Mouse (Mus musculus): ENCODE data around the gene Syn3. TPM values are rescaled to one million over a fixed set of nuclear protein-coding genes. Genes with fewer than 3 reads are reported as not detected.
A peak's percentile ranks its signal among the peaks of the same experiment; 100 is the strongest.

Syn3 gene
- total RNA-seq, 2 experiments from 2014 or later: 0.23 to 0.43 TPM

GRCm38 (mm10) chr10:86367346-86367745 is 131.3 kb downstream of the Syn3 start:
- no peak for DNase-seq

- no peak for DNase-seq
Observed at GRCm38 (mm10) chr10:86365632-86366092, 133.0 kb downstream of the Syn3 start.

- no peak for DNase-seq
Observed at GRCm38 (mm10) chr10:86363669-86364309, 134.9 kb downstream of the Syn3 start.

DNA sequence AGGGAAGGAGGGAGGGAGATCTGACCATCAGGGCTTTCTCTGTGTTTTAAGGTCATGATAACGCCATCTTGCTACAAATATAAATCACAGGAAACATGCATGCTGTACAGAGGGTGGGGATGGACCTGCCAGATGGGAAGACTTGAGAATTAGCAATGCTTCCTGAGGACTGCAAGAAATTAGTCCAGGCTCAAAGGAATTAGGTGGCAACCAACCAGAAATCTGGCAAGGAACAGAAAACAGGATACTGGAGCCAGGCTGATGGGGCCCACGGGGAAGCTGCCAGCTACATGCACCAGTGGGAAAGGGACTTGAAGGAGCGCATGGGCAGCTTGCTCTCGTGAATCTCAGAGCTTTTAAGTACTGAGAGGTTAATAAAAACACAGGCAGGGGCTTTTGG is 139.0 kb downstream of the Syn3 start:
- DNase-seq: peak; percentile 32

- DNase-seq: no peak
Observed at GRCm38 (mm10) chr10:86359208-86359607, 139.5 kb downstream of the Syn3 start.

- DNase-seq: no peak
Observed at GRCm38 (mm10) chr10:86358307-86358975, 140.3 kb downstream of the Syn3 start.

- peak; percentile 4 for DNase-seq
Observed at GRCm38 (mm10) chr10:86356819-86357563, 141.7 kb downstream of the Syn3 start.

- no peak for DNase-seq
Observed at GRCm38 (mm10) chr10:86352521-86352920, 146.2 kb downstream of the Syn3 start.

- no peak for DNase-seq
Observed at GRCm38 (mm10) chr10:86351287-86351686, 147.4 kb downstream of the Syn3 start.

DNA sequence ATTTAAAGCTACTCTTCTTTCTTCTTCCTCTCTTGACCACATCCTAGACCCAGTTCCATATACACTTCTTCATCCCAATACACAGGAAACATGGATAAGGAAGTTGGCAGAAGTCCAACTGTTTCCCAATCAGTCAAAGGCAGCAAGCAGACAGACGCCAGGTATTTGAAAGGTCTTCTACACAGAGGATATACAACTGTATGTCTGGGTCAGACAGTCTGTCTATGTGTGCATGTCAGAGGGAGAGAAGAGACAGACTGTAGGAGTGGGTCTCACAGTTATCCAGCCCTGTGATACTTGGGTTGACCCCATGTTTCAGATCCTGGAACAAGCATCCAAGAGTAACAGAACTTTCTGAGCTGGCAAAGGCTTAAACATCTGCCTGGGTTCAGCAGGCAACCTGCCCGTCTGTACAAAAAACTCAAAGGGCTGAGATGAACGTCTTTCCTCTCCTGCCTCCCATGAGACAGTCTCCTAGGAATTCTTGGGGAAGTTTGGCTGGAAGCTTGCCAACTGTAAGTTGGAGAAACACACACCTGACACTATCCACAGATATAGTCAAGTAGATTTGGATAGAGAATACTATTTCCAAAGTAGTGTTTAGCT is 152.4 kb downstream of the Syn3 start:
- no peak for DNase-seq

DNA sequence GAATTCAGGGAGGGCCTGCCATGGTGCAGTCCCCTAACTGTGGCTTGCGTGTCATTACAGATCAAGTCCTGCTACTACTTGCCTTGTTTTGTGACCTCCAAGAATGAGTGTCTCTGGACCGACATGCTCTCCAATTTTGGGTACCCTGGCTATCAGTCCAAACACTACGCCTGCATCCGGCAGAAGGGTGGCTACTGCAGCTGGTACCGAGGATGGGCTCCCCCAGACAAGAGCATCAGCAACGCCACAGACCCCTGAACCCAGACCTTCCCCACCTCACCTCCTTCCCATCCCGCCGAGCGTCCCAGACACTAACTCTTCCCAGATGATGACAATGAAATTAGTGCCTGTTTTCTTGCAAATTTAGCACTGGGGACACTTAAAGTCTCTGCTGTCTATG is 153.1 kb downstream of the Syn3 start:
- DNase-seq: no peak

GRCm38 (mm10) chr10:86344654-86345053 is 154.0 kb downstream of the Syn3 start:
- no peak for DNase-seq

- no peak for DNase-seq
Observed at GRCm38 (mm10) chr10:86343931-86344330, 154.8 kb downstream of the Syn3 start.

DNA sequence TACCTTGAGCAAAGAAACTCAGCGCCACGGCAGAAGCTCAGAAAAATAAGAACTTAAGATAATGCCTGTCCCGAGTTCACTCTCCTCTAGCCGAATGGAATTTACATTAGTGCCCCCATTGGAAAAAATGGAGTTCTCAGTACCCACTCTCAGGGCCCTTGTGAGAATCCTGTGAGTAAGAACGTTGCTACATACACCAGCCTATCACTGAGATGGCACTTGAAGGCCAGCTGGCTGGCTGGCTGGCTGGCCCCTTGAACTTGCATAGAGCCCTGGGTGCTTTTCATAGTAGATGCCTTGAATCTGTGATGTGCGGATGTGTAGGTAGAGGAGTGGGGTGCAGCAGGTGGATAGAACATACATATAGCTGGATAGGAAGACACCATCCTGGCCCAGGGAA is 155.3 kb downstream of the Syn3 start:
- DNase-seq: no peak

DNA sequence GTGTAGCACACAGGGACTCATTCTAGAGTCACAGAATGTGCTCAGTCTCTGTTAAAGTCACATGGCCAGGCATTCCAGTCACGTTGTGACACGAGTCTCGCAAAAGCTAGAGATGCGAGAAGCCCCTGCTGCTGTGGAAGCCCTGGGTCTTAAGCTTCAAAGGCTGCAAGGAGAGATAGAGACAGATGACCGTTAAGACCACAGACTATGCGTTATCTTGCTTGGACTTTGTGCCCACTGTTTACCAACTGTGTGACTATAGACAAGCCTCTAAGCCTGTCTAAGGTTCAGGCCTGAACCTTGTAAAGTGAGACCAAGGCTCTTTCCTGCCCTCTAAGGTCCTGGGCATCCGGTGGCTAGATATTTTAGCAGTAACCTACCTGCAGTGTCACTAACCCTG is 156.0 kb downstream of the Syn3 start:
- DNase-seq: no peak

GRCm38 (mm10) chr10:86342151-86342550 is 156.5 kb downstream of the Syn3 start:
- no peak for DNase-seq

DNA sequence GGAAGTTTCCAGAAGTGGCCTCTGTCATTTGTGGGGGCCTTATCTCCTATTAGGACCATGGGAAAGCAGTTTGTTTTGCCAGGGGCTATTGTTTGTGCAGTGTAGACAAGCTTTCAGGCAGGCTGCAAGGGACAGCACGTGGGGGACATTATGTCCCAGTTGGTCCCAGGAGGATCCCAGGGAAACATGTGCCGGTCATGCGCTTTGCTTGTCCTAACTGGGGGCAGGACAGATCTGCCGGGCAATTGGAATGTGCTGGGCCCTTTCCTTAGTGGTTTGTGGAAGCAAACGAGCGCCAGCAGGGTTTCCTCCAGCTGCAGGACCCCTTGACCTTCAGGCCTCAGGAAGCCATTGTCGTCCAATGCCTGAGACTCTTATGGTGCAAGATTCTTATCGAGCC is 157.1 kb downstream of the Syn3 start:
- peak; percentile 84 for DNase-seq

GRCm38 (mm10) chr10:86340991-86341527 is 157.6 kb downstream of the Syn3 start:
- DNase-seq: no peak

DNA sequence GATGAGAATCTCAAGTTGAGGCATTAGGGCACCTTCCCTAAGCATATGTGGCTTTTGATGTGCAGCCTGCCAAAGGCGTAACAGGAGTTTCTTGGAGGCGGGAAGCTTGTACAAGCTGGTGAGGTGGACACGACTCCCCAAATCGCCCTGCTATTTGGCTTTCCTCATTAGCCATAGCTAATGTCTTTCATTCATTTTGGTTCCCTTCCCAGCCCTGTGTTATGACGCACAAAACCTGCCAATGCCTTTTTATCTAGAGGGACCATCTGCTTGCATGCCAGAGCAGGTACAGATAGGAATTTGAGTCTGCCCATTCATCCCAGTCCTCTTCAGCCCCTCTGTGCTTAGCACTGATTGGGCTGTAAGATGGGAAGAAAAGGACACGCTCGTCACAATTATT is 158.3 kb downstream of the Syn3 start:
- DNase-seq: no peak

- peak; percentile 95 for DNase-seq
Observed at GRCm38 (mm10) chr10:86339649-86340379, 158.9 kb downstream of the Syn3 start.

- no peak for DNase-seq
Observed at GRCm38 (mm10) chr10:86339121-86339520, 159.6 kb downstream of the Syn3 start.
